Mouse (Mus musculus) left cerebral cortex, adult 11 months (tissue): ENCODE results near the gene Rpf1.
A peak's percentile ranks its signal among the peaks of the same experiment; 100 is the strongest.

Experiments
- DNase-seq: peaks from one replicate; pipeline ENCODE4 v3.0.0; 2022; ENCODE audit warnings: low spot score

The Rpf1 gene

DNA sequence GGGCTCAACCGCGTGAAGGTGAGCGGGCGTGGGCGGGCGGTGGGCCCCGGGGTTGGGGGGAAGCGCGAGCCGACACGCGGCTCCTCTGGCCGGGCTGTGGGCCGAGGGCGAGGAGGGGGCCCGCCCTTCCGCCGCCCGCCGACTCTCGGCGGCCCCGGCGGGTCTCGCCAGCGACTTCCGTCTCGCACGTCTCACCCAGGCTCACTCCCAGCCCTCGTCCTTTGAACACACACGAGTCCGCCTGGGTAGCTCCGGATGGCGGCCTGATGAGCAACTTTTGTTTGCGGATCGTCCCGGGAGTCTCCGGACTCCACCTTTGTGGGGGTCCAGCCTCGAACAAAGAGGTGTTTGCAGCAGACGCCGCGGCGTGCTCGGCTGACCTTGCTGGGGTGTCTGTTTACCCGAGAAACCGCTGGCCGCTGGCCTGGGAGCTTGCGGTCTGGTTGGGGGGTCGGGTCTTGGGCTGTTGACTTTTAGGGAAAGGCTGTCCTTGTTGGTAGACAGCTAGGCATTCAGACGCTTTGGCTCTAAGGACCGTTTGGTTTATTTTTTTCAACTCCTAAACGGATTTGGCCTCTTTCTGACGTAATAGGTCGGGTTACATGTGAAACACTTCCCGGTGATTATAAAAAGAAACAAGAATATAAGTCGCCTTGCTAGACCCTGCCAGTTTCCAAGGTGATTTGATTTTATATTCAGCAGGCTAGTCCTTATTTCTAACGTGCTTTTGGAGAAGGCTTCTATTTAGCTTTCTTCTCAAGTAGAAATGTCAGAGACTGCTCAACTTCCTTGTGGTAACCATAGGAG, 21.0 kb downstream of the Rpf1 start:
- no peak for DNase-seq

DNA sequence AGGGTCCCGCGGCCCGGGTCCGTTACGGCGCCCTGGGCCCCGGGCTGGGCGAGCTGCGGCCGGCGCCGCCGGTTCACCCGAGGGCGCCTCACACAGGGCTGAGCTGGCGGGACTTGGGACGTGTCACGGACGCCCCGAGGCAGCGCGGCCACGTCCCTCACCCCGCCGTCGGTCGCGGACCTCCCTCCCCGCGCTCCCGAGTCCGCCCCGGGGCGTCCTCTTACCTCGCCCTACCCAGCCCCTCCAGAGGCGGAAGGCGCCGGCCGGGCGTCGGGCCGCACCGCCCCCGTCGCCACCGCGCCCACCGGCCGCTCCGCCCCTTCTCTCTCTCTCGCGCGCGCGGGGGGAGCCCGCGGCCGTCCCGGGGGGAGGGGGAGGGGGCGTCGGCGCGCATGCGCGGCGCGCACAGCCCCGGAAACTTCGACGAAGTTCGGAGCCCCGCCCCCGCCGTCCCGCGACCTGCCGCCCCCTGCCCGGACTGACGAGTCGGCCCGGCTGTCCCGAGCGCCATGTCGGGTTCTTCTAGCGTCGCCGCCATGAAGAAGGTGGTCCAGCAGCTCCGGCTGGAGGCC, 21.7 kb downstream of the Rpf1 start, which contains the start of the genes Spata1 and Gng5:
TSS of gene Spata1 (minus strand) at position 323 of the 572 bp plus-strand sequence.
TSS of gene Gng5 (plus strand) at position 377 of the 572 bp plus-strand sequence.
- peak; percentile 24 for DNase-seq

DNA sequence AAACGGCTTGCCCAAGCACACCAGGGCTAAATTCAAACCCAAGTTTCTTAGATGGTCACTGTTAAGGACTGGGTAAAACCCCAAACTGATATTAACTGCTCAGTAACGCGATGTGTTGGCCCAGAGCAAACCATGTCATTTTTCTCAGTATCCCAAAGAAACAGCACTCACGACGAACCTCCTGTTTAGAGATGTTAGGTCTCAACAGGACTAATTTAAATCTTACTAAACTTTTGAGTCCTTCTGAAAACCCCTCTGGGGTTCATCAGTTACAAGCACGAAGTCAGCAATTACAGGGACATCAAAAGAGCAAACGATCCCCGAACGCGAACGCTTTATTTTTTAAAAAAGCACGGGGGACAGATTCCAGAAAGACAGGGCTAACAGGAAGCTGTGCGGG, 22.2 kb downstream of the Rpf1 start:
- no peak for DNase-seq

DNA sequence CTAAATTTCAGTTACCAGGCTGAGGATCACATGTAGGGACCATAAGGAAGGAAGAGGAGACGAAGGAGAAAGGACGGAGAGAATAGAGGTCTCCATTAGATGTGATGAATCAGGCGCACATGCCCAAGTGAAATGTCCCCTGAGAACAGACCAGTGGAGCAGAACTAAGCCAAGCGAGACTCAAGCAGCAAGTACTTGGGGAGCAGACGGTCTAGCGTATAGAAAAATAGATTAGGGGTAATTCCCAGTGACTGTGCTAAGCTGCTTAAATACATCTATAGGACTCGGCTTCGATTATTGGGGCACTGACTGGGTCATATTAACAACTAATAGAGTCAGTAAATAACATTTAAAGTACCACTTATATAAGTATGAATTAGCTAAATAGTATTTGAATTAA, 26.3 kb downstream of the Rpf1 start:
- DNase-seq = no peak

DNA sequence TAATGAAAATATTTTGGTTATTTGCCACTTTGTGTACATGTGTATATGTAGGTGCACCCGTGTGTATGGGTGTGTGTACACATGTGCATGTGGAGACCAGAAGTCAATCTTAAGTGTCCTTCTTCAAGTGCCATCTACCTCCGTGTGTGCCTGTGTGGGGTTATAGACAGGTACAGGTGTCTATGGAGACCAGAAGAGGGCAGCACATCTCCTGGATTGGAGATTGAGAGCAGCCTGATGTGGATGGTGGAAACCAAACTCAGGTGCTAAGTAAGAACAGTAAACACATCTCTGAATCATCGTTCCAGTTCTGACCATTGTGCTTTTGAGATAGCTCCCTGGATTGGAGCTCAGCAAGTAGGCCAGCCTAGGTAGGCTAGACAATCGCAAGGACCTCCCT, 34.8 kb downstream of the Rpf1 start:
- DNase-seq = no peak

DNA sequence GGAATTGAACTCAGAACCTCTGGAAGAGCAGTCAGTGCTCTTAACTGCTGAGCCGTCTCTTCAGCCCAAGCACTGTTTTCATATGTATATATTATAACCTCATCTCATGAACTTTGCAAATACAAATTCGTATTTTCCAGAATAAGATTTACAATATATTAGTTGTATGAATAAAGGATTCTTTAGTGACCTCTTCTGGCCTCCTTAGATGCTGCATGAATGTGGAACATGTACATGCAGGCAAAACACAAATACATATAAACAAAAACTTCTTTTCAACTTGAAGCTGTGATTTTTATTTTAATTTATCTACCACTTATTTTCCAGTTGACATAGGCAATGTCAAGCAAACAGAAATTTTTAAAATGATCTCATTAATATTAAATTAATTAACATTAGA, 39.2 kb downstream of the Rpf1 start:
- no peak for DNase-seq

DNA sequence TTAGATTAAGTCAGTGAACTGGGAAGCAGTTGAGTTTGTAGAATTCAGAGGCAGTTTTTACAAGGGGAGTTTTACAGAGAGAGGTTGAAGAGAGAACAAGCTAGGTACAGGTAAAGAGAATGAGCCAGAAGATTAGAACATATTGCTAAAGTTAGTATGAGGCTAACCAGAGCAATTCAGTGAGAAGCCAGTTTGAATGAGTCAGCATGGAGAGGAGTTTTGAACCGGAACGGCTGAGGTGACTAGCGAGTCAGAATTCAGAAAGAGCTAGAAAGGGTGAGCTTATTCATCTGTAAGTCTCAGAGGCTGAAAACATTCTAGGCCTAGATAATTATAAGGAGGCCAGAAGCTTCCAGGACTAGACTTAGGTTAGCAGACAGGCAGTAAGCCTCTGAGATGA, 46.8 kb downstream of the Rpf1 start:
- no peak for DNase-seq

DNA sequence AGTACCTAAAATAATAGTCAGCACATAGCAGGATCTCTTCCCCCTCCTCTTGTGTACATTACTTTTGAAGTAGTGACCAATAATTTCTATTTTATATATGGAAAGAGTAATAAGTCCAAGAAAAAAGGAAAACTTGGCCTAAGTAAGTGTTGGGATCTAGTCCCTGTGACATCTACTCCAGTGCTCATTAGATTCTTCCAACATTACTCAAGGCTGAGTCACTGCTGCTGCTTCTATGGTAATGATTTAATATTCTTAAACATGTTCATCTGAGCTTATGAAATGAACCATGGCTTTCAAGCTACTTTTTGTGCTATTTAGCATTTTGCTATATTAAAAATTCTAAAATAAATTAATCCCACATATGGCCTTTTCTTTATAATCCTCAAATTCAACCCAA, 47.5 kb downstream of the Rpf1 start:
- DNase-seq = no peak

DNA sequence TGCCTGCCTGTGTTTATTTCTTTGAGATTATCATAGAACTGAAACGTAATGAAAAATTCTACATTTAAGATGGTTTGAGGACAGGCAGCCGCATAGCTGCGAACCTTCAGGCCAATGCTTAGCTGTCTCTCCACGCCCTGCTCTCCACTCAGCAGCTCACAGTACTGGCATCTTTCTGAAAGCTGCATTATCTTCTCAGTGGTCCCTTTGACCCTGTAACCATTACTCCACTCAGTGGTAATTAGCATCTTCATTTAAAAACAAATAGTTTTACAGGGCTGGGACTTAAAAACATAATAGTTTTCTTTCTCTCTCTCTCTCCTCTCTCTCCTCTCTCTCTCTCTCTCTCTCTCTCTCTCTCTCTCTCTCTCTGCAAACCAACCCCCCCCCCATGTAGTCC, 48.6 kb downstream of the Rpf1 start:
- no peak for DNase-seq

DNA sequence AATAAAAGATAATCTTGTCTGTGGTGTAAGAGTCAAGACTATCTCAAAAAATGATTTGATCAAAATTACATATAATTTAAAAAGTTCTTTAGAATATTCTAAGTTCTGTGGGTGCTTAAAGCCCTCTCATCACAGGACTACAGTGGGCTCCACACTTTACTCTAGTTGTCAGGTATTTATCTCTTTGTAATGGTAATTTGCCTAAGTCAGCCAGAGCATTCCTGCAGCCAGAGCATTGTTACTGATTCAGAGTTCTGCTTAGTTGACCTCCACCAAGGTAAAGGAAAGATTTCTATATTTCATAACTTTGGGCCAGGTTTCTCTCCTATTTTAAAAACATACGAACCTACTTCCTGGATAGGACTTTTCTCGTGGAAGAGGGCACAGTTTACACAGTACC, 52.0 kb downstream of the Rpf1 start:
- no peak for DNase-seq

DNA sequence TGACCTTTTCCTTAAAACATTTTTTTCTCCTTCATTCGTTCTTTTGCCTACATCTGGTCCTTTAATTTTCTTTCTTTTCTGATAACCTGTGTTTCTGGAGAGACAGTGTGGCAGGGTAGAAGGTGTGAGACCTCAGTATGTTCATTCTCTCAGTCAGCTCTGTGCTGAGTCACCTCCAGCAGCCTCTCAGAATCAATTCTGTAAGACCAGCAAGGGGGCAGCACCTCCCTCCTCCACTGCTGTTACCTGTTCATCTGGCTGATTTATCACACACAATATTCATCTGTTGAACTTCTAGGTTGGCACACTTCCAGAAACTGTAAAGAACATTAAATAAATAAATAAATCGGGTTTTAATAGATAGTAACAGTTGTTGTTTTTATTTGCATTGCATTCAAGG, 58.3 kb downstream of the Rpf1 start:
- no peak for DNase-seq
